22 mouse cellular contexts compared by ENCODE assay signal in genomic region chr4:142240874-142241273, GRCm38 (mm10).
"Had no signal": no experiment of that assay in that cellular context is flagged by ENCODE, and none has a peak within 500 bp of the region (broad histone marks: within the 10 kb centered on the region; RNA-seq: fewer than 3 reads in every experiment).

No protein-coding gene starts in this region.

- H3K27ac ChIP-seq: liver, embryonic 12.5 days; liver, embryonic 15.5 days; midbrain, embryonic 10.5 days; midbrain, embryonic 15.5 days; neural tube, embryonic 12.5 days; neural tube, embryonic 15.5 days; stomach, postnatal 0 days had no signal

- DNase-seq: kidney, adult 2 months; kidney, postnatal 14 days; kidney, postnatal 4 days; liver; lung, adult 18-20 months; lung, postnatal 10 days; lung, postnatal 36 days; right cerebral cortex, adult 18-20 months; thymus, adult 2 months; thymus, postnatal 14 days; thymus, postnatal 4 days had no signal

- H3K36me3 ChIP-seq: kidney, embryonic 15.5 days; limb, embryonic 12.5 days; liver, embryonic 12.5 days; liver, embryonic 15.5 days; lung, embryonic 15.5 days; midbrain, embryonic 10.5 days; midbrain, embryonic 15.5 days; neural tube, embryonic 12.5 days; neural tube, embryonic 15.5 days had no signal

- H3K9me3 ChIP-seq: kidney, embryonic 15.5 days; limb, embryonic 12.5 days; liver, embryonic 12.5 days; liver, embryonic 15.5 days; lung, embryonic 15.5 days; megakaryocyte, embryonic 14.5 days; midbrain, embryonic 10.5 days; midbrain, embryonic 15.5 days; neural tube, embryonic 12.5 days; neural tube, embryonic 15.5 days had no signal

- H3K27me3 ChIP-seq: kidney, embryonic 15.5 days; lung, embryonic 15.5 days; neural tube, embryonic 12.5 days had no signal

- H3K4me2 ChIP-seq: kidney, embryonic 15.5 days; liver, embryonic 12.5 days; liver, embryonic 15.5 days; lung, embryonic 15.5 days; midbrain, embryonic 15.5 days; neural tube, embryonic 12.5 days; neural tube, embryonic 15.5 days had no signal

- H3K4me3 ChIP-seq: kidney, embryonic 15.5 days; limb, embryonic 12.5 days; liver, embryonic 12.5 days; liver, embryonic 15.5 days; lung, embryonic 15.5 days; megakaryocyte, embryonic 14.5 days; midbrain, embryonic 10.5 days; midbrain, embryonic 15.5 days; neural tube, embryonic 12.5 days; neural tube, embryonic 15.5 days had no signal

- ATAC-seq: liver, embryonic 12.5 days; midbrain, embryonic 15.5 days had no signal

- H3K9ac ChIP-seq: kidney, embryonic 15.5 days; limb, embryonic 12.5 days; liver, embryonic 12.5 days; liver, embryonic 15.5 days; lung, embryonic 15.5 days; midbrain, embryonic 15.5 days; neural tube, embryonic 12.5 days; neural tube, embryonic 15.5 days had no signal
